Mouse (Mus musculus): Measurements from ENCODE around the gene Slc25a17.

DNA sequence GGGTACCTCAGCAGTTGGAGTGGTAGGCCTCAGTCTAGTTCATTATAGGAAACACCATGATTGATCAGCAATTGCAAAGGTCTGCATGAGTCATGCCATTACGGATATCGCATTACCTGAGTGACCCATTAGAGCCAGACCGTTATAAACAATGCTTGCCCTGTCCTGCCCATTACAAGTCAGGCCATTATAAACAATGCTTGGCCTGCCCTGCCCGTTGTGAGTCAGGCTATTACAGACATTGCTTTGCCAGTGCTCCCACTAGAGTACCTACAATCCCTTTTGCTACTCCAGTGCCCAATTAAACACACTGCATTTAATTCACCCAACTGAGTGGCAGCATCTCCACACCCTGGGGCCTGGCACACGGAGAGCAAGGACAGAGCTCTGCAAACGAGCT is 49.6 kb downstream of the Slc25a17 start:
- TF ChIP-seq CTCF (IDR thresholded peaks at IDR 0.05; ENCODE audit: control insufficient read depth, insufficient read depth, insufficient replicate concordance, low read depth, low read length), result no peak
- no peak for TF ChIP-seq POLR2A (IDR thresholded peaks at IDR 0.05; ENCODE audit: control insufficient read depth, low read depth, low read length)
